Mouse (Mus musculus): Measurements from ENCODE around the gene Snrpd3.
"Not testable (repeated sequence)": the region's sequence is repeated elsewhere in the genome, so short reads cannot be mapped to it uniquely, and the experiment has no call there.

The Snrpd3 gene

GRCm38 (mm10) chr10:75517073-75517757, at the start of gene Snrpd3:
Gene Snrpd3, plus strand, starts transcription at chr10:75517551.
- peak; percentile 86 to 87 for DNase-seq (ENCODE audit: low spot score in 2 of 2)

GRCm38 (mm10) chr10:75473411-75473810, 43.9 kb upstream of the Snrpd3 start:
- no peak for DNase-seq (ENCODE audit: low spot score in 2 of 2)

- no peak for DNase-seq (ENCODE audit: low spot score in 2 of 2)
Measured at GRCm38 (mm10) chr10:75474571-75474970, 42.8 kb upstream of the Snrpd3 start.

GRCm38 (mm10) chr10:75475139-75475850, 42.1 kb upstream of the Snrpd3 start:
- DNase-seq (ENCODE audit: low spot score in 2 of 2) = not testable (repeated sequence)

GRCm38 (mm10) chr10:75477034-75477433, 40.3 kb upstream of the Snrpd3 start:
- no peak for DNase-seq (ENCODE audit: low spot score in 2 of 2)

- DNase-seq (ENCODE audit: low spot score in 2 of 2) = no peak
Measured at GRCm38 (mm10) chr10:75479955-75480354, 37.4 kb upstream of the Snrpd3 start.

- DNase-seq (ENCODE audit: low spot score in 2 of 2) = no peak
Measured at GRCm38 (mm10) chr10:75481703-75482102, 35.6 kb upstream of the Snrpd3 start.

- no peak for DNase-seq (ENCODE audit: low spot score in 2 of 2)
Measured at GRCm38 (mm10) chr10:75482271-75482670, 35.1 kb upstream of the Snrpd3 start.

- DNase-seq (ENCODE audit: low spot score in 2 of 2) = no peak
Measured at GRCm38 (mm10) chr10:75482919-75483483, 34.4 kb upstream of the Snrpd3 start.

GRCm38 (mm10) chr10:75484066-75484465, 33.3 kb upstream of the Snrpd3 start:
- DNase-seq (ENCODE audit: low spot score in 2 of 2) = no peak

GRCm38 (mm10) chr10:75484767-75485166, 32.6 kb upstream of the Snrpd3 start:
- no peak for DNase-seq (ENCODE audit: low spot score in 2 of 2)

GRCm38 (mm10) chr10:75486086-75486979, 31.0 kb upstream of the Snrpd3 start:
- peak; percentile 49 to 83 for DNase-seq (ENCODE audit: low spot score in 2 of 2)

- no peak for DNase-seq (ENCODE audit: low spot score in 2 of 2)
Measured at GRCm38 (mm10) chr10:75487131-75487530, 30.2 kb upstream of the Snrpd3 start.

- no peak for DNase-seq (ENCODE audit: low spot score in 2 of 2)
Measured at GRCm38 (mm10) chr10:75489522-75489921, 27.8 kb upstream of the Snrpd3 start.

GRCm38 (mm10) chr10:75490731-75491130, 26.6 kb upstream of the Snrpd3 start:
- no peak for DNase-seq (ENCODE audit: low spot score in 2 of 2)

GRCm38 (mm10) chr10:75491234-75491935, 26.0 kb upstream of the Snrpd3 start:
- no peak for DNase-seq (ENCODE audit: low spot score in 2 of 2)

GRCm38 (mm10) chr10:75491936-75492262, 25.5 kb upstream of the Snrpd3 start:
- DNase-seq (ENCODE audit: low spot score in 2 of 2) = no peak

- DNase-seq (ENCODE audit: low spot score in 2 of 2) = no peak
Measured at GRCm38 (mm10) chr10:75495304-75495703, 22.0 kb upstream of the Snrpd3 start.

- no peak for DNase-seq (ENCODE audit: low spot score in 2 of 2)
Measured at GRCm38 (mm10) chr10:75495921-75496320, 21.4 kb upstream of the Snrpd3 start.

- not testable (repeated sequence) for DNase-seq (ENCODE audit: low spot score in 2 of 2)
Measured at GRCm38 (mm10) chr10:75499214-75499613, 18.1 kb upstream of the Snrpd3 start.

GRCm38 (mm10) chr10:75499791-75500190, 17.6 kb upstream of the Snrpd3 start:
- DNase-seq (ENCODE audit: low spot score in 2 of 2) = no peak

Data from frontal cortex, postnatal 14 days (tissue).